Mouse (Mus musculus) lung, postnatal 0 days (tissue): ENCODE results near the gene 4930507D05Rik. TPM values are rescaled to one million over a fixed set of nuclear protein-coding genes. Genes with fewer than 3 reads are reported as not detected.

Experiments
- ATAC-seq: fragments of 200-750 bp; cut with Nextera tagmentation; 2 replicates; pipeline ENCODE4 v1.8.0; 2017; ENCODE audit warnings: moderate library complexity
- DNase-seq: peaks from one replicate; pipeline ENCODE4 v3.0.0-alpha.2; 2016; ENCODE audit warnings: low spot score
- H3K27ac ChIP-seq: fragments of 300-500 bp; sonication (generic); 2 replicates; pipeline ENCODE4 v1.5.1; 2014; ENCODE audit warnings: antibody characterized with exemption, mild to moderate bottlenecking, low read length, mixed read lengths
- H3K27me3 ChIP-seq: fragments of 300-500 bp; sonication (generic); replicated peaks from 2 replicates; pipeline ENCODE4 v1.6.1; 2014; ENCODE audit warnings: low read length, mixed read lengths; ENCODE audit not compliant: insufficient read depth
- H3K36me3 ChIP-seq: fragments of 300-500 bp; sonication (generic); 2 replicates; pipeline ENCODE4 v1.6.1; 2014; ENCODE audit warnings: low read length, mixed read lengths; ENCODE audit not compliant: insufficient read depth
- H3K4me1 ChIP-seq: fragments of 300-500 bp; sonication (generic); 2 replicates; pipeline ENCODE4 v1.6.1; 2014; ENCODE audit warnings: antibody characterized with exemption, low read depth, low read length, mixed read lengths; ENCODE audit not compliant: insufficient read depth
- H3K4me2 ChIP-seq: fragments of 300-500 bp; sonication (generic); replicated peaks from 2 replicates; pipeline ENCODE4 v1.6.1; 2014; ENCODE audit warnings: low read depth, mild to moderate bottlenecking, low read length, moderate library complexity, mixed read lengths
- H3K4me3 ChIP-seq: fragments of 300-500 bp; sonication (generic); 2 replicates; pipeline ENCODE4 v1.5.1; 2014; ENCODE audit warnings: low read depth, low read length
- H3K9ac ChIP-seq: fragments of 300-500 bp; sonication (generic); replicated peaks from 2 replicates; pipeline ENCODE4 v1.6.1; 2014; ENCODE audit warnings: low read depth, mild to moderate bottlenecking
- H3K9me3 ChIP-seq: fragments of 300-500 bp; sonication (generic); 2 replicates; pipeline ENCODE4 v1.6.1; 2016; ENCODE audit warnings: low read length, mixed read lengths
- CTCF ChIP-seq: IDR thresholded peaks from 2 replicates; pipeline ENCODE4 v1.5.1; 2016; ENCODE audit warnings: antibody characterized with exemption, mild to moderate bottlenecking
- EP300 ChIP-seq: IDR thresholded peaks from 2 replicates; pipeline ENCODE4 v1.6.1; 2016; ENCODE audit warnings: antibody characterized with exemption, mild to moderate bottlenecking, control low read depth
- WGBS: fragments of 180-500 bp; shearing (Covaris S2); extraction: QIAGEN DNeasy Blood & Tissue Kit; methylation state at CpG from one replicate; pipeline ENCODE4 v1.1.7; 2014; 5-methylcytosine and 5-hydroxymethylcytosine counted together
- polyA plus RNA-seq: library from polyadenylated mRNA; unstranded; fragments of >200 nt; fragmentation: Nextera tagmentation; extraction: Ambion mirVana; gene quantifications from 2 replicates; pipeline ENCODE4 v1.2.1, GENCODE M21; 2015

The 4930507D05Rik gene
- polyA plus RNA-seq, 1 experiment from 2014 or later, result 0.29 TPM

GRCm38 (mm10) chr10:62469736-62470135, 20.4 kb downstream of the 4930507D05Rik start:
- Histone ChIP-seq H3K9me3 (no peaks in the 10 kb centered on the region), H3K4me1 (no peaks in the 10 kb centered on the region), H3K4me2 (no peak overlapping the region), H3K4me3 (no peak overlapping the region), H3K27ac (no peak overlapping the region), H3K36me3 (0 out of 2 replicates have a peak, but pooled peaks cover 5% of the 10 kb centered on the region), H3K27me3 (no peaks in the 10 kb centered on the region), H3K9ac (no peak overlapping the region)
- WGBS, result 92% methylated on average over 4 of the region's 4 CpGs
- no peak for ATAC-seq
- TF ChIP-seq EP300 (no peak), CTCF (no peak)
- no peak for DNase-seq

- H3K27me3 ChIP-seq, result no peaks in the 10 kb centered on the region
- WGBS, result 65% methylated on average over 5 of the region's 5 CpGs
- DNase-seq, result peak; percentile 22
These were observed 21.8 kb downstream of the 4930507D05Rik start for GRCm38 (mm10) chr10:62471105-62471504.

GRCm38 (mm10) chr10:62474944-62475343, 25.7 kb downstream of the 4930507D05Rik start:
- Histone ChIP-seq H3K4me2 (no peak overlapping the region), H3K9me3 (no peaks in the 10 kb centered on the region), H3K27me3 (no peaks in the 10 kb centered on the region), H3K9ac (no peak overlapping the region), H3K27ac (no peak overlapping the region), H3K4me3 (no peak overlapping the region), H3K4me1 (no peaks in the 10 kb centered on the region), H3K36me3 (no peaks in the 10 kb centered on the region)
- ATAC-seq (no peak), DNase-seq (no peak)
- TF ChIP-seq CTCF (no peak), EP300 (no peak)
- WGBS, result 92% methylated on average over 10 of the region's 10 CpGs

More at GRCm38 (mm10) chr10:62471105-62471504, 21.8 kb downstream of the 4930507D05Rik start:
- ATAC-seq, result peak; percentile 47; the same call in 1 of the 2 replicates
- no peaks in the 10 kb centered on the region for H3K4me1 ChIP-seq
- TF ChIP-seq EP300 (no peak; the same call in 1 of the 2 replicates), CTCF (no peak)
- no peak overlapping the region for H3K9ac ChIP-seq
- H3K4me2 ChIP-seq, result no peak overlapping the region
- no peaks in the 10 kb centered on the region for H3K9me3 ChIP-seq
- H3K4me3 ChIP-seq, result no peak overlapping the region
- 0 out of 2 replicates have a peak, but pooled peaks cover 5% of the 10 kb centered on the region for H3K36me3 ChIP-seq
- H3K27ac ChIP-seq, result no peak overlapping the region

GRCm38 (mm10) chr10:62476980-62477379, 27.7 kb downstream of the 4930507D05Rik start:
- no peak overlapping the region for H3K4me2 ChIP-seq
- H3K36me3 ChIP-seq, result no peaks in the 10 kb centered on the region
- TF ChIP-seq EP300, result no peak
- no peaks in the 10 kb centered on the region for H3K4me1 ChIP-seq
- no peaks in the 10 kb centered on the region for H3K27me3 ChIP-seq
- DNase-seq, result no peak
- H3K27ac ChIP-seq, result no peak overlapping the region
- no peak overlapping the region for H3K9ac ChIP-seq
- H3K4me3 ChIP-seq, result no peak overlapping the region
- 75% methylated on average over 2 of the region's 2 CpGs for WGBS
- H3K9me3 ChIP-seq, result no peaks in the 10 kb centered on the region
- ATAC-seq, result no peak

GRCm38 (mm10) chr10:62481108-62481852, 32.0 kb downstream of the 4930507D05Rik start:
- no peaks in the 10 kb centered on the region; the same call in 1 of the 2 replicates for H3K4me1 ChIP-seq
- no peak overlapping the region for H3K27ac ChIP-seq
- no peak overlapping the region for H3K9ac ChIP-seq
- ATAC-seq, result no peak
- H3K27me3 ChIP-seq, result no peaks in the 10 kb centered on the region
- H3K4me2 ChIP-seq, result no peak overlapping the region
- WGBS, result 72% methylated on average over 7 of the region's 7 CpGs
- H3K4me3 ChIP-seq, result no peak overlapping the region
- TF ChIP-seq EP300, result no peak
- TF ChIP-seq CTCF, result no peak
- no peaks in the 10 kb centered on the region for H3K9me3 ChIP-seq
- DNase-seq, result no peak
- H3K36me3 ChIP-seq, result no peaks in the 10 kb centered on the region

GRCm38 (mm10) chr10:62485878-62486582, 36.7 kb downstream of the 4930507D05Rik start:
- H3K4me2 ChIP-seq, result peak overlapping the region; percentile 65
- WGBS, result under 1% methylated on average over 39 of the region's 48 CpGs
- no peaks in the 10 kb centered on the region for H3K27me3 ChIP-seq
- peak overlapping the region; percentile 98 for H3K4me3 ChIP-seq
- peaks cover 6% of the 10 kb centered on the region for H3K4me1 ChIP-seq
- DNase-seq (peak; percentile 69), ATAC-seq (peak; percentile 66)
- H3K27ac ChIP-seq, result peak overlapping the region; percentile 92
- H3K36me3 ChIP-seq, result no peaks in the 10 kb centered on the region
- peak overlapping the region; percentile 87 for H3K9ac ChIP-seq
- no peak for TF ChIP-seq CTCF
- TF ChIP-seq EP300, result no peak
- H3K9me3 ChIP-seq, result no peaks in the 10 kb centered on the region
